Mouse (Mus musculus) frontal cortex, postnatal 36 days (tissue): ENCODE measurements at regions not wholly inside any gene's neighbourhood (a gene's known extent, or its start where the extent isn't known, plus 50 kb on each side); places are given as distances from the start of the nearest gene placed in this dataset.

Experiments used
- DNase-seq, 2 experiments: peaks; one replicate each; pipeline ENCODE4 v3.0.0; 2022; ENCODE audit warnings: low spot score in 2 of 2

GRCm38 (mm10) chr12:9091951-9092350 is 62.2 kb downstream of the Ttc32 start:
- DNase-seq: no peak

GRCm38 (mm10) chr12:9095061-9095460 is 65.3 kb downstream of the Ttc32 start:
- DNase-seq: no peak

- no peak for DNase-seq
These were observed 76.6 kb downstream of the Ttc32 start for GRCm38 (mm10) chr12:9106416-9106815.

- DNase-seq: no peak
These were observed 80.0 kb downstream of the Ttc32 start for GRCm38 (mm10) chr12:9109806-9110205.

- no peak for DNase-seq
These were observed 82.4 kb downstream of the Ttc32 start for GRCm38 (mm10) chr12:9112161-9112674.

- peak in 1 of 2 experiments; percentile 11 for DNase-seq
These were observed 83.9 kb downstream of the Ttc32 start for GRCm38 (mm10) chr12:9113652-9114051.

- DNase-seq: no peak
These were observed 84.3 kb downstream of the Ttc32 start for GRCm38 (mm10) chr12:9114061-9114460.

GRCm38 (mm10) chr12:9118576-9118975 is 88.8 kb downstream of the Ttc32 start:
- DNase-seq: no peak

GRCm38 (mm10) chr12:9127931-9128550 is 98.2 kb downstream of the Ttc32 start:
- no peak for DNase-seq

- no peak for DNase-seq
These were observed 98.9 kb downstream of the Ttc32 start for GRCm38 (mm10) chr12:9128581-9129275.

GRCm38 (mm10) chr12:9132621-9133020 is 102.8 kb downstream of the Ttc32 start:
- DNase-seq: no peak

GRCm38 (mm10) chr12:9133890-9134870 is 104.4 kb downstream of the Ttc32 start:
- DNase-seq: no peak

- no peak for DNase-seq
These were observed 121.2 kb downstream of the Ttc32 start for GRCm38 (mm10) chr12:9151001-9151400.

- no peak for DNase-seq
These were observed 121.6 kb downstream of the Ttc32 start for GRCm38 (mm10) chr12:9151426-9151825.

- no peak for DNase-seq
These were observed 124.7 kb downstream of the Ttc32 start for GRCm38 (mm10) chr12:9154491-9154890.

GRCm38 (mm10) chr12:9156794-9157193 is 127.0 kb downstream of the Ttc32 start:
- no peak for DNase-seq

GRCm38 (mm10) chr12:9158751-9159150 is 129.0 kb downstream of the Ttc32 start:
- DNase-seq: no peak

GRCm38 (mm10) chr12:9165367-9165940 is 135.7 kb downstream of the Ttc32 start:
- DNase-seq: peak in 1 of 2 experiments; percentile 6

GRCm38 (mm10) chr12:9166218-9166908 is 136.6 kb downstream of the Ttc32 start:
- peak in 1 of 2 experiments; percentile 6 for DNase-seq

GRCm38 (mm10) chr12:9169008-9169407 is 139.2 kb downstream of the Ttc32 start:
- DNase-seq: no peak

- no peak for DNase-seq
These were observed 143.9 kb downstream of the Ttc32 start for GRCm38 (mm10) chr12:9173680-9174079.
